Mouse (Mus musculus): ENCODE results near the gene Kremen2. TPM values are rescaled to one million over a fixed set of nuclear protein-coding genes. Genes with fewer than 3 reads are reported as not detected.

Kremen2 gene
- polyA plus RNA-seq, 1 experiment from 2014 or later = 0.74 TPM

GRCm38 (mm10) chr17:23725477-23725876 lies 20.2 kb downstream of the Kremen2 start:
- ATAC-seq (ENCODE audit: insufficient read depth, low FRiP score, low read depth) = no peak
- H3K4me3 ChIP-seq (replicated peaks) = peak overlapping the region; percentile 97
- H3K9ac ChIP-seq = no peak overlapping the region
- no peaks in the 10 kb centered on the region for H3K27me3 ChIP-seq (replicated peaks)
- peak overlapping the region; percentile 93 for H3K27ac ChIP-seq
- peak overlapping the region; percentile 65 for H3K4me2 ChIP-seq
- 0 out of 2 replicates have a peak, but pooled peaks cover 3% of the 10 kb centered on the region for H3K4me1 ChIP-seq
- 56% methylated on average over 4 of the region's 4 CpGs for WGBS
- H3K36me3 ChIP-seq = no peaks in the 10 kb centered on the region
- no peaks in the 10 kb centered on the region for H3K9me3 ChIP-seq

- no peak within 1 kb of the TSS for H3K4me3 ChIP-seq (replicated peaks)
- no peak within 1 kb of the TSS for H3K27ac ChIP-seq
- H3K9ac ChIP-seq = no peak within 1 kb of the TSS
- no peak within 1 kb of the TSS for H3K4me2 ChIP-seq
- H3K4me1 ChIP-seq = 0 out of 2 replicates have a peak, but pooled peaks cover 3% of the 10 kb centered on the region
- no peak for ATAC-seq (ENCODE audit: insufficient read depth, low FRiP score, low read depth)
- H3K27me3 ChIP-seq (replicated peaks) = no peaks in the 10 kb centered on the region
- WGBS = 60% methylated on average over 7 of the region's 7 CpGs
- H3K9me3 ChIP-seq = no peaks in the 10 kb centered on the region
- no peaks in the 10 kb centered on the region for H3K36me3 ChIP-seq
Measured at GRCm38 (mm10) chr17:23722376-23723125, 23.1 kb downstream of the Kremen2 start, which contains the start of gene 1520401A03Rik. TSS of gene 1520401A03Rik (minus strand) at chr17:23722783.

GRCm38 (mm10) chr17:23721886-23722285 lies 23.7 kb downstream of the Kremen2 start:
- no peaks in the 10 kb centered on the region for H3K36me3 ChIP-seq
- no peak overlapping the region for H3K4me3 ChIP-seq (replicated peaks)
- ATAC-seq (ENCODE audit: insufficient read depth, low FRiP score, low read depth) = no peak
- H3K9me3 ChIP-seq = no peaks in the 10 kb centered on the region
- no peaks in the 10 kb centered on the region for H3K27me3 ChIP-seq (replicated peaks)
- no peak overlapping the region for H3K27ac ChIP-seq
- no peak overlapping the region for H3K4me2 ChIP-seq
- no peak overlapping the region for H3K9ac ChIP-seq
- WGBS = 78% methylated on average over 2 of the region's 2 CpGs
- H3K4me1 ChIP-seq = 0 out of 2 replicates have a peak, but pooled peaks cover 1% of the 10 kb centered on the region

- no peaks in the 10 kb centered on the region for H3K9me3 ChIP-seq
- no peak overlapping the region for H3K4me2 ChIP-seq
- no peaks in the 10 kb centered on the region for H3K4me1 ChIP-seq
- no peak overlapping the region for H3K27ac ChIP-seq
- H3K9ac ChIP-seq = no peak overlapping the region
- 11% methylated on average over 1 of the region's 1 CpGs for WGBS
- no peaks in the 10 kb centered on the region for H3K27me3 ChIP-seq (replicated peaks)
- H3K36me3 ChIP-seq = no peaks in the 10 kb centered on the region
- no peak for ATAC-seq (ENCODE audit: insufficient read depth, low FRiP score, low read depth)
- no peak overlapping the region for H3K4me3 ChIP-seq (replicated peaks)
Measured at GRCm38 (mm10) chr17:23719455-23719854, 26.2 kb downstream of the Kremen2 start.

GRCm38 (mm10) chr17:23717003-23717402 lies 28.6 kb downstream of the Kremen2 start:
- ATAC-seq (ENCODE audit: insufficient read depth, low FRiP score, low read depth) = no peak
- no peak overlapping the region for H3K27ac ChIP-seq
- no peaks in the 10 kb centered on the region for H3K27me3 ChIP-seq (replicated peaks)
- no peaks in the 10 kb centered on the region for H3K4me1 ChIP-seq
- WGBS = 61% methylated on average over 2 of the region's 2 CpGs
- no peak overlapping the region for H3K4me2 ChIP-seq
- H3K9ac ChIP-seq = no peak overlapping the region
- H3K4me3 ChIP-seq (replicated peaks) = no peak overlapping the region
- no peaks in the 10 kb centered on the region for H3K36me3 ChIP-seq
- no peaks in the 10 kb centered on the region for H3K9me3 ChIP-seq

GRCm38 (mm10) chr17:23706212-23706611 lies 39.4 kb downstream of the Kremen2 start:
- WGBS = 3% methylated on average over 3 of the region's 3 CpGs
- Histone ChIP-seq H3K9ac (no peak overlapping the region), H3K9me3 (no peaks in the 10 kb centered on the region), H3K4me2 (no peak overlapping the region), H3K4me1 (no peaks in the 10 kb centered on the region), H3K27ac (no peak overlapping the region), H3K4me3 (replicated peaks) (no peak overlapping the region), H3K27me3 (replicated peaks) (no peaks in the 10 kb centered on the region), H3K36me3 (no peaks in the 10 kb centered on the region)
- 0 out of 2 replicates have a peak, but pooled peaks have one; percentile 58 for ATAC-seq (ENCODE audit: insufficient read depth, low FRiP score, low read depth)

- WGBS = 76% methylated on average over 7 of the region's 7 CpGs
- peaks cover 4% of the 10 kb centered on the region; the same call in 1 of the 2 replicates for H3K27me3 ChIP-seq (replicated peaks)
- no peak for ATAC-seq (ENCODE audit: insufficient read depth, low FRiP score, low read depth)
- H3K36me3 ChIP-seq = no peaks in the 10 kb centered on the region
- no peak overlapping the region for H3K27ac ChIP-seq
- no peak overlapping the region for H3K4me3 ChIP-seq (replicated peaks)
- no peaks in the 10 kb centered on the region for H3K4me1 ChIP-seq
- no peak overlapping the region for H3K9ac ChIP-seq
- no peak overlapping the region for H3K4me2 ChIP-seq
- H3K9me3 ChIP-seq = no peaks in the 10 kb centered on the region
Measured at GRCm38 (mm10) chr17:23705525-23706104, 40.0 kb downstream of the Kremen2 start.

GRCm38 (mm10) chr17:23704741-23705140 lies 40.9 kb downstream of the Kremen2 start:
- H3K27ac ChIP-seq = no peak overlapping the region
- no peak overlapping the region for H3K4me3 ChIP-seq (replicated peaks)
- H3K9ac ChIP-seq = no peak overlapping the region
- ATAC-seq (ENCODE audit: insufficient read depth, low FRiP score, low read depth) = no peak
- H3K9me3 ChIP-seq = no peaks in the 10 kb centered on the region
- H3K27me3 ChIP-seq (replicated peaks) = peaks cover 8% of the 10 kb centered on the region
- 49% methylated on average over 7 of the region's 7 CpGs for WGBS
- no peaks in the 10 kb centered on the region for H3K36me3 ChIP-seq
- H3K4me2 ChIP-seq = no peak overlapping the region
- 0 out of 2 replicates have a peak, but pooled peaks cover 3% of the 10 kb centered on the region for H3K4me1 ChIP-seq

GRCm38 (mm10) chr17:23703301-23703700 lies 42.3 kb downstream of the Kremen2 start:
- H3K9me3 ChIP-seq = no peaks in the 10 kb centered on the region
- ATAC-seq (ENCODE audit: insufficient read depth, low FRiP score, low read depth) = no peak
- no peaks in the 10 kb centered on the region for H3K36me3 ChIP-seq
- H3K9ac ChIP-seq = no peak overlapping the region
- 83% methylated on average over 9 of the region's 9 CpGs for WGBS
- peaks cover 8% of the 10 kb centered on the region; the same call in 1 of the 2 replicates for H3K4me1 ChIP-seq
- H3K27ac ChIP-seq = no peak overlapping the region
- no peak overlapping the region for H3K4me2 ChIP-seq
- H3K4me3 ChIP-seq (replicated peaks) = no peak overlapping the region
- peaks cover 16% of the 10 kb centered on the region for H3K27me3 ChIP-seq (replicated peaks)

GRCm38 (mm10) chr17:23700079-23700478 lies 45.6 kb downstream of the Kremen2 start:
- H3K27me3 ChIP-seq (replicated peaks) = peaks cover 16% of the 10 kb centered on the region
- peak; percentile 93 for ATAC-seq (ENCODE audit: insufficient read depth, low FRiP score, low read depth)
- no peak overlapping the region for H3K9ac ChIP-seq
- H3K27ac ChIP-seq = no peak overlapping the region
- peak overlapping the region; percentile 63 for H3K4me3 ChIP-seq (replicated peaks)
- H3K4me1 ChIP-seq = peaks cover 12% of the 10 kb centered on the region; the same call in 1 of the 2 replicates
- whole genome bisulfite sequencing = under 1% methylated on average over 27 of the region's 28 CpGs
- no peaks in the 10 kb centered on the region for H3K36me3 ChIP-seq
- H3K9me3 ChIP-seq = no peaks in the 10 kb centered on the region
- H3K4me2 ChIP-seq = peak overlapping the region; percentile 100

GRCm38 (mm10) chr17:23699131-23700077 lies 46.2 kb downstream of the Kremen2 start:
- under 1% methylated on average over 81 of the region's 101 CpGs for WGBS

More at GRCm38 (mm10) chr17:23699131-23700077, 46.2 kb downstream of the Kremen2 start:
- no peaks in the 10 kb centered on the region for H3K9me3 ChIP-seq
- no peaks in the 10 kb centered on the region for H3K36me3 ChIP-seq
- peak overlapping the region; percentile 63 for H3K4me3 ChIP-seq (replicated peaks)
- peak overlapping the region; percentile 100 for H3K4me2 ChIP-seq
- H3K4me1 ChIP-seq = peaks cover 16% of the 10 kb centered on the region; the same call in 1 of the 2 replicates
- peaks cover 16% of the 10 kb centered on the region for H3K27me3 ChIP-seq (replicated peaks)
- peak; percentile 11; the same call in 1 of the 2 replicates for ATAC-seq (ENCODE audit: insufficient read depth, low FRiP score, low read depth)
- no peak overlapping the region for H3K27ac ChIP-seq
- peak overlapping the region; percentile 29 for H3K9ac ChIP-seq

Data from stomach, embryonic 15.5 days (tissue).